Mouse (Mus musculus): ENCODE measurements around the gene Rbm5.

- TF ChIP-seq POLR2A (IDR thresholded peaks at IDR 0.05; ENCODE audit: borderline replicate concordance, control insufficient read depth, low read depth, low read length), result no peak
- TF ChIP-seq CTCF (IDR thresholded peaks at IDR 0.05; ENCODE audit: control insufficient read depth, insufficient read depth, low read length), result no peak
Observed at GRCm38 (mm10) chr9:107701594-107701993, 69.2 kb downstream of the Rbm5 start.

Measured in bone marrow, adult 2 months (tissue).